Mouse (Mus musculus) telencephalon, adult 2 months (tissue): ENCODE results near the gene Snx19.
A peak's percentile ranks its signal among the peaks of the same experiment; 100 is the strongest.

Experiments
- DNase-seq: peaks from one replicate; pipeline ENCODE4 v3.0.0-alpha.2; 2011; ENCODE audit warnings: low read depth, low spot score

The Snx19 gene

DNA sequence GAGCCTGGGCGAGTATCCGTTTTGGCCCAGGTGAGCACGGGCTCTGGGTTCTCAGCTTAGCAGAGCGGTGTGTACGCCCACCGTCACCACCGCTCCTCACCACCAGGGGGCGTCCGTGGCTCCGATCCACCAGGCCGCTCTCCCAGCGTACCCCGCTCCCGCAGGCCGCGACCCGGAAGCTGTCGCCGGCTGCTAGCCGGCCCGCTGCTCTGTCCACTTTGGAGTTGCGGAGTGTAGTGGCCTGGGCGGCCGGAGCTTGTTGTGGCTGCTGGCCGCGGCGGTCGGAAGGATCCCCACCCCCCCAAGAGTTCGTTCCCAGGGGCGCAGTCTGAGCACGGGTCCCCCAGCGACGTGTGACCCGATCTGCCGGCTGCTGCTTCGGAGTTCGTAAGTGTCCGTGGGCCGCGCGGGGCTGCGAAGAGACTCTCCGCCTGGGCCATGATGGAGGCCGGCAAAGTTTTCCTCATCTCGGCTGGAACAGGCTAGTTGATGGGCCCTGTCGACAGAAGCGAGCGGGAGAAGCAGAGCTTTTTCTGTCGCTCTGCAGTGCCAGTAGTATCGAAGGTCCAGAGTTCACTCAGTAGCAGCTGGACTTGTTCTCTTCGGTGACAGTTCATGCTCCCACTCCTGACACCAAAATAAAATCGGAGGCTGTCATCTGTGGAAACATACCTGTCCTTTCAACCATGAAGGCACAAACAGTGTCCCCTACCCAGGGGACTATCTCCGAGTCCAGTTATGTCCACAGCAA is at the start of gene Snx19:
Gene Snx19 (plus strand): TSS at position 227 of the 751 bp plus-strand sequence.
- DNase-seq, result peak; percentile 62

DNA sequence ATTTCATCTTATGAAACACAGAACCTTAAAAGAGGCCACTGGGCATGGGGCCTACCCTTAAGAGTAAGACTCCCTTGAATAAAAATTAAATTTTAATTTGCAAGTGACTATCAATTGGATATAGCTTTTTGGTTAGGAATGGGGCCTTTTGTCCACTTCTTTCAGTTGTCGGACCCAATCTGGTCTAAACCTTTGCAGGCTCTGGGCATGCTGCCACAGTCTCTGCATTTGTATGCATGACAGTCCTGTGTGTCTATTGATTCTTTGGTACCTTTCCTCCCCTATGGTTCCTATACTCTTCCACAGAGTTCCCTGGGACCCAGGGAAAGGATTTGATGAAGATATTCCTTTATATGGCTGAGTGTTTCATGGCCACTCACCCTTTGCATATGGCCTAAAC is 26.1 kb upstream of the Snx19 start:
- no peak for DNase-seq

DNA sequence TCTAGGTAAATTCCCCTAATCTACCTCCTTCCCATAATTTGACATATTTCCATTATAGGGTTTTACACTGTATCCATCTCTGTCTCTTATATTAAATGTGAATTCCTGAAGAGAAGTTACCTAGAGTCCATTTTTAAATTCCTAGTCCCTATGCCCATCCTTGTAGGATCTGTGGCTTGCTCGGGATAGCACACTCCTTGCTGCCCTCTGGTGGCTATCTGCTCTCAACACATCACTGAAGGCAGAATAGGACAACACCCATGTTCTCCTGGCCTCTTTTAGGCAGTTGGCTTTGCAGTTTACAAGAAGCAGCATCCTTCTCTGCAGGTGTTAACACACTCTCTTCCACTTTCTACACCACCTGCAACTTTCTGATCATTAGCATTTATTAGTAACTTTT is 4.0 kb upstream of the Snx19 start:
- DNase-seq, result peak; percentile 21

DNA sequence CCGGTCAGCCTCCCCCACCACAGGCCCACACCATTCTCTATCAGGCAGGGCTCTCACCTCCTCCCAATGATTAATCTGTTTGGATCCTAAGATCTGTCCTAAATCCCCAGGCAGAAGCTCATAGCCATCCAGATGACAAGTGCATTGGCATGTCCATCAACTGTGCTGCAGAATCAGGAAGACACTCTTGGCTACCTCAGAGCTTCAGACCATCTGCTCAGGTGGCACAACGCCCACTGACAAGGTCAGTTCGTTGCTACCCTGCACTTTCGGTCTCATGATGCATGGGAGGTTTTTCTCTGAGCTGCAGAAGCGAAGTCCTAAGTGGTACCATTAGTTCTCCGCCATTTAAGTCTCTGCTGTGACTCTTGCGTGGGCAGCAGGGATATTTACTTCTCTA is 1.7 kb upstream of the Snx19 start:
- no peak for DNase-seq

DNA sequence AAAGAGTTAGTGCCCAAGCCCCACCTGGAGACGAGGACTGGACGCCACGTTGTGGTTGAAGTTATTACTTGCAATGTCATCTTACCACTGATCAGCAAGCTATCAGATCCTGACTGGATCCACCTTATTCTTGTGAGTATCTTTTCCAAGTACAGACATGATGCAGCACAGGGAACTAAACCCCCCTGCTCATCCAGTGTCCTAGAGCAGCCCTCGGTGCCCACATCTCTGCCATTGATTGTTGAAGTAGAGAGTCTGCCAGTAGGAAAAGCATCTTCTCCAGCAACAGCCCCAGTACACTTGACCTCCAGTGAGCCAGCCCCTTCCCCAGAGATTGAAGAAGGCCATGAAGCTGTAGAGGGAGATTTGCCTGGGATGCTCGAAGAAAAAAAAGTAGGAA is 1.3 kb downstream of the Snx19 start:
- no peak for DNase-seq

DNA sequence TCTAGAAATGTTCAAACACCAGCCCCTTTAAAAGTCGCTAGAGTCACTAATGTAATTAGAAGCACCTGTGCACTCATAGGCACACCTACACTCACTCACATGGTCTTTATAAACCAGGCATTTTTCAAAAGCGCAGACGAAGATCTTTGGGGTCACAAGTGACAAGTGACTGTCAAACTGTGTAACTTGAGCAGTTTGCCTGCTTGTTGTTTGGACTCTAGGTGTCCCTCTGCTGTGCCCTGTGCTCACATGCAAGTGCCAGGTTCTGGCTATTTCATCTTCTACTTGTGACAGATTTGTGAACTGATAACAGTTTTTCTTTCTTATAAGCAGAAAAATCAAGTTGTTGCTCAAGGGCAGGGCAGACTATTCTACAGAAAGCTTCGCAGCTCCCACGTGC is 3.5 kb downstream of the Snx19 start:
- DNase-seq, result no peak

DNA sequence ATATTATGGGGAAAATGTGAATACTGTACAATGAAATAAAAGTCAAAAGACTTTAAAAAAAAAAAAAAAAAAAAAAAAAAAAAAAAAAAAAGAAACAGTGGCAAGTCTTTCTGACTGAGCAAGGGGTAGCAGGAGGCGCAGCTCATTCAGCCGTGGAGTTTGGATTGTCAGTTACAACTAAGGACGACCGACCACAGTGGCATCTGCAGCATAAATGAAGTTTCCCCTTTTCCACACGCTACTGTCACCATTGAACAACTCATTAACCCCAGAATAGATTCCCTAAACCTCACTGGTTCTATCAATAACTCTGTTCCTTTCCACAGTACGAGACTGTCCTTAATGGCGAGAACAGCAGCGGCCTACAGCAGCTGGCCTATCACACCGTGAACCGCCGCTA is 5.0 kb downstream of the Snx19 start:
- no peak for DNase-seq

DNA sequence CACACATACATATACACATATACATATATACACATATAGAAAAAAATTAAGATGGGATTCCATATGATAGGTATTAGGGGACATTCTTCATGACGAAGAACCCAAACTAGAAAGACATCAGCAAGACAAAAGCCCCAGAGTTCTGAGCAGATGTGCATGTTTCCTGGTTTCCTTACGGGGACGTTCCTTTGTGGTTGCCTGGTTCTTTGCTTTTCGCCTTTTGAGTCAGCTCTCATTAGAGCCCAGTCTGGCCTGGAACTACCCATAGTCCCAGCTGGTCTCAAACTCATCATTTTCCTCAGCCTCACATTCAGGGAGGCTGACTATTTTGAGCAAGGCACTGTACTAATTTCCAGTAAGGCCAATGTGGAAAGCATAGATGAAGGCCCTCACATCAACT is 7.0 kb downstream of the Snx19 start:
- DNase-seq, result no peak

DNA sequence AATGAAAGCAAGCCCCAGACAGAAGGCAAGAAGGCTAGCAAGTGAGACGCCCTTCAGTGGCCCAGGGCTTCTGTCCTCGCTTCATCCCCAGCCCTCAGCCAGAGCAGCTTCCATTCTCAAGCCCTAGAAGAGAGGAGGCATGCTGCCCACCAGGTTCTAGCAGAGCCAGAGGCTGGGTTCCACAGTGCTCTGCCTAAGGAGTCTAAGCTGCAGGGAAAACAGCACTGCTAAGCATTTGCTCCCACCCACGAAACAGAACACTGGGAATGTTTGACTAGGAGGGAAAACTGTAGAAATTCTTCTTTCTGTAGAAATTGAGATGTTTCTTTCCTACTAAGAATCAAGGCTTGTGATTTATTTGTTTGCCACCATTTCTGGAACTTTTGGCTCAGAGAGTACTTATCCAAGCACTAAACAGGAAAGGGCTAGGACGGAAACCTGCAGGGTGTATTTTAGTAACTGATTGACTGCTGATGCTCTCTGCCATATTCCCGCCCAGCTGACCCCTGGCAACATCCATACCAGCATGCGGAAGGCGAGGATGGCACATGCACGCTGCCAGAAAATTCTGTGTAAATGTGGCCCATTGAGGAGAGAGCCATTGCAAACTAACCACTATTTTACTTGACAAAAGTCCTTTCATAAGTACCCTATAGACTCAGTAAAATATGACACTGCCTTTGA is 9.1 kb downstream of the Snx19 start:
- DNase-seq, result no peak

DNA sequence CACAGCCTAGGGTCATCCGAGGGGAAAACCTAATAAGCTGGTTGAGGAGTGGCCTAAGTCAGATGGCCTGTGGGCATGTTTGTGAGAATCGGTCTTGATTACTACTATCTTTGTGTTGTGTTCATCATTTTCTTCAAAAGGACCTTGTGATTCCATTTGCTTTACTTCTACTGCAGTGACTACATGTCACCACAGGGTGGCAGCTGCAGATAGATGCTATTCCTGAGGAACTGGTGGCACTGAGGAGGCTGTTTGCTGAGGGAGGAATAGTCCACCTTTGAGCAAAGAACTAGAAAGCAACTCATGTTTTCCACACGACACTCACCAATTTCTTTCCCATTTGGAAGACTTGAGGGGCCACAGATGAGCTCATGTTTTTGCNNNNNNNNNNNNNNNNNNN is 11.6 kb downstream of the Snx19 start:
- DNase-seq, result no peak

DNA sequence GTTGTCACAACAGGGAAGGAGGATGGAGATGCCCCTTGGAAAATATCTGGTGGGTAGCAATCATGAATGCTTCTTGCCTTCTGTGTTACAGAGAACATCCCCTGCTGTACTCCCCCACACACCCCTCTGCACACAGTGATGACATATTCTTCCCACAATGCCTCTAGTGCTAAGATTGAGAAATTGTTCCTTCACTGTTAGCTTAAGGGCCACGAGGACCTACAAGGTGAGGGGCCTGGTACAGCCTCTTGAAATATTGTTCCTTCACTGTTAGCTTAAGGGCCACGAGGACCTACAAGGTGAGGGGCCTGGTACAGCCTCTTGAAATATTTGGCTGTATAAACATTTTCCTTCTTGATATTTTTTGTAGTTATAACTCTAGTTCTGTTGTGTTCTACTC is 14.9 kb downstream of the Snx19 start:
- DNase-seq, result no peak

DNA sequence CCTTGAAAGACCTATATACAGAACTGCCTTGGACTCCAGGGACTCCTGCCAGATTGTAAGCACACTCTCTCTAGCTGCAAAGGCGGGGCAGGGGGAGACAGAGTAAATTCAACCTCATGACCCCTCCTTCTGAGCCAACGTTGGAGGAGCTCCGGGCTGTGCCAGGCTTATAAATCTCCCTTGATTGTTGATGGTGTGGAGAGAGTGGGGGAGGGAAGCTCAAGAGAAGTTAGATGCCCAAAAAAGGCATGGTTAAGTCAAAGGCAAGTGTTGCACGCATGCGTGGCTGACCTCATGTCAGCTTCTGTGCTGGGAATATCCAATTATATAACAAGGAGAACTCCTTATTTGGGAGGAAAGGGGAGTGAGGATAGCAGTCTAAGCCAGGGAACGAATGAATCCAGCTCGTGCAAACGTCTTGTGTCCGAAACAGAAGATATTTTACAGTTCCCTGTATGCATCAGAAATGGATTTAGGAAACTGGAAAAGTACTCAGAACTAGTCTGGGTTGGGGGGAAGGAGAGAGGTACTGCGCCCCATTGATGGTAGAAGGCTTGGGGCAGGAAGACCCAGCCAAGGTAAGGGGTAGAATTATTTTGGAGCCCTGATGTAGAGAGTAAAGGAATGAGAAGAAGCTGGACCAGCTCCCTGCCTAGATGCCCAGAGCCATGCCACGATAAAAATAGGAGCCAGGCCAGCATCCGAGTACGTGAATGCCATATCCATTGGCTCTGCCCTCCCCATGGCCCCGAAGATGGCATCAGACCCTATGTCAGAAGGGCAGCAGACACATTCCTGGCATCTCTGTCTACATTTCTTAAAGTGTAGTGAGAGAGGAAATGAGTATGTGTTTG is 18.6 kb downstream of the Snx19 start:
- no peak for DNase-seq

DNA sequence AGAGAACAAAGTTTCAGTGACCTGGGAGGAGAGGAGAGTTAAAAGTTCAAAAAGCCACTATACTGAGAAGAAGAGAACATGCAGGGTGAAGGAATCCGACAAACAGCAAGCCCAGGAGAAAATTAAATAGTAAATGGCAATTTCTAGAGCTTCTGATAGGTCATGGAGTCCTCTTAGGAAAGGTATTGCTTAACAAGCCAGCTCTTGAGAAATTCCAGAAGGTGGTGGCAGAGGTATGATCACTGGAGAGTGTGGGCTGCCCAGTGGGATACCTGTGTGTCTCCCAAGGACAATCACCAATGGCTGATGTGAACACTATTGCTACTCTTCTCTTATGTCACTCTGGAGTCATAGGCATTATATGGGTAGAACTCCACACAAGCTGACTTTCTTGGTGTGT is 19.2 kb downstream of the Snx19 start:
- DNase-seq, result no peak

DNA sequence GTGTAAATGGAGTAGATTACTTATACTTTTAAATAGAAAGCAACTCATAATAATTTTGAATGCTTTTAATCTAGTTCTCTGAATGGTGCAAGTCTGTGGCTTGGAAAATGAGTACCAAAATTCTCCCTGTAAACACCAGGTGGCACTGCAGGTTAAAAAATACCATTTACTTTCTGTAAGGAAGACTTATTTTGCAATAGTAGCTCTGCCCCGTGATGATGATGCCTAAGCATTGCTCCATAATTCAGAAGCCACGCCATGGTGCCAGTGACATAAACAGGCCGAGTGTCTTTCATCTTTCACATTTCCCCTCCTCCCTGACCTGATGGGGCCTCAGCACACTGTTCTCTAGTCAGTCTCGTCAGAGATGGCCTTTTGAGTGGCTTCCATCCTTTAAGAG is 21.6 kb downstream of the Snx19 start:
- DNase-seq, result peak; percentile 42

DNA sequence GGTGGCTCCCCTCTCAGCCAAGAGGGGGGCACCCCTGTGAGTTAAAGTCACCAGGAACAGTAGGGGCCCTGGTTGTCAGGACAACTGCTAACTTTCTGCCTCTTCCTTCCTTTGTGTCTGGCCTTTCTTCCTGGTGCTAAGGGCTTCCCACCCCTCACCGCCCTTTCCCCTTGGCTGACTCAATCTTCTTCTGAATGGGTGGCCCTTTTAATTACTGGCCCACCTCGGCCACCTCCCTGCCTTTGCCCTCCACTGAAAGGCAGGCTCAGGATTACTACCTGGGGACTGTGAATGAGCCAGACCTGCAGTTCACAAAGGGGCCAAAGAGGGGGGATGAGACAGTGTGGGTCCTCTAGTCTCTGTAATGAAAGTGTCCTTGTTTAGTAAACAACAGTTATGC is 23.0 kb downstream of the Snx19 start:
- DNase-seq, result no peak

DNA sequence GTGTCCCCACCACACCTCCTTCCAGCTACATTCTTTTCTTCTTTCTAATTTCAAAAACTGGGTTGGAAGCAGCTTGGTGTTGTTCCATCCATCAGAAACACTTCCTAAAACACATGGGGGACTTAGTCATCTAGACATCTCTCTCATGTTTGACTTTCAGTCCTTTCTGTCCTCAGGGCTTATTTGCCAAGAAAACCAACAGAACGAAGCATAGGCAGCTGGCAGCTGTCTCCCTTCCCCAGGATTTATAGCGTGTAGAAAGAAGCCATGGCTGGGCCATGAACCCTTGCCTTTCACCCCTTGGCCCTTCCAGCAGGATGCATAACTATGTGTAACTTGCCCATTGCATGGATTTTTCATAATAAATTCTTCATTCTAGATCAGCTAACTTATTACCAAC is 23.9 kb downstream of the Snx19 start:
- no peak for DNase-seq

DNA sequence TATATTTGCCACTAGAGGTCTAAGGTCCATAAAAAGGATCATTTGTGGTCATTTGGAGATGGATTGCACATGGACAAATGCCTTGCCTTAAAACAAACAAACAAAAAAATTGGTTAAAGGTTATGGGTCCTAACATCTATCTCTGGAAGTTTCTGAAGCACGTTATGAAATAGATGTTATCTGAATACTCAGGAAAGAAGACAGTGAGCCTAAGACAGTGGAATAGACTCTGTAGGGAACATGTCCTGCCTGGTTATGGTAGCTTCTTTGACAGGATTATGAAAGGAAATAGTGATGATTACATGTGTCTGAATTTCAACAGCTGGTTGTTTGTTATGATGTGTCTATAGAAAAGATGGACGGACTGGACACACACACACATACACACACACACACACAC is 27.6 kb downstream of the Snx19 start:
- DNase-seq, result no peak

DNA sequence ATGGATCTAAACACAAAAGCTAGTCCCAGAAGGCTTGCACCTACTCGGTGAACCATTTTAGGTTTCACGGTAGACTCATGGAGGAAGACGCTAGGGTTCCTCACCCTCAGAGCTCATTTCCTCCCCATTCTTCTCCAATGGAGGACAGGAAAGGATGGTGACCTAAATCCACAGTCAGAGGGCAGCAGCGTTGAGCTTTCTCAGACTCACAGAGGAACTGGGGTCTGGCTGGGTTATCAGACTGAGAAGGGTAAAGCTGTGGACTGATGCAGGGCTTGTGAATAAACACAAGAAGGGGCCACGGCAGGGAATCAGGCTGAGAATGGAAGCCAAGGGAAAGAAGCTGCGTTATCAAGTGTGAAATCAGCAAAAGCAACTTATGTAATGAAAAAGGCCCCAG is 29.3 kb downstream of the Snx19 start:
- DNase-seq, result no peak

DNA sequence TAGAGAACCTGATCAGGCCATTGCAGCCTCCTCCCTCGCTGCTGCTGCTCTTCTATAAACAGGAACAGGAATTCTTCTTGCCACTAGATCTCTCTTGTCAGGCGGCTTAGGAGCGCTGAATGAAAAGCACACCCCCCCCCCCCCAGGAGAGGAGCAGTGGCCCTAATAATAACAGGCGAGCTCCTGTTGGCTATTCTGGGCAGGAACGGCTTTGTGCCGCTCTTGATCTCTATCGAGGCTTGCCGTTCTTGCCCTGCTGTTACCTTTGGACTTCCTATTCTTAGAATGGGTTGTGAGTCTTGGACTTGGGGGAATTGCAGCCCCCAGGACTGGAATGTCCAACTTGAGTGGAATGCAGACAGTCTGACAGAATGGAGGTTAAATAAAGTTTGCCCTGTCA is 33.6 kb downstream of the Snx19 start:
- DNase-seq, result no peak

DNA sequence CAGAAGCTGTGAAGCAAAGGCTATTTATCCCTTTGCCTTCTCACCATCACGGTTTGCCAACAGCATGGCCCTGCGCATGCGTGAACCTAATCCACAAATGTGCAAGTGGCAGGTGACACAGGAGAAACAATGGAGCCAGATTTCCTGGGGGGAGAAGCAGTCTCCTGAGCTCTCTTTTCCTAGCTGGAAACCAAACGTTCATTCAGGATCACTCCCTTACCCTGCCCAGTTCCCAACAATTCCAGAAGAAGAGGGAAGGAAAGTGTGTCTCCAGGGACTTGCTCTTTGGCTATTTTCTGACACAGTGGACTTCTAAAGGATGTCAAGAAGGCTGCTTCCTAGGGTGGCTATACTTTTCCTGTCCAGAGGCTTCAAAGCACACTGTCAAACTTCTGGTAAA is 37.8 kb downstream of the Snx19 start:
- no peak for DNase-seq

DNA sequence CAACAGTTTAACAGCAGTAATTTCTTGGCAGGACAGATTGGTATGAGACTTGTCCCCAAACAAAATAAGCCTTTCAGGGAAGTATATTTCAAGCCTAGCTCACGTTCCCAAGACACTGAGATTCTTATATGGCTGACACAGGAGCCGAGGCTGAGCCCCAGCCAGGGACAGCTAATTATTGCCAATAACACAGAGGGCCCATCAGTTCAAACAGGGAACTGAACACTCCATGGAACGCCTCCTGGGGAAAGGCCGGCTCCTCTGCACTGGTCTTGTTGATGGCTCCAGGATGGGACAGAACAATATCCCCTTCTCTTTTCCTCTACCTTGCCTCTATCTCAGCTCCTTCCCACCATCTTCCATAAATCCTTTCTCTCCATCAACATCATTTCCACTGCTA is 53.1 kb downstream of the Snx19 start:
- DNase-seq, result no peak

DNA sequence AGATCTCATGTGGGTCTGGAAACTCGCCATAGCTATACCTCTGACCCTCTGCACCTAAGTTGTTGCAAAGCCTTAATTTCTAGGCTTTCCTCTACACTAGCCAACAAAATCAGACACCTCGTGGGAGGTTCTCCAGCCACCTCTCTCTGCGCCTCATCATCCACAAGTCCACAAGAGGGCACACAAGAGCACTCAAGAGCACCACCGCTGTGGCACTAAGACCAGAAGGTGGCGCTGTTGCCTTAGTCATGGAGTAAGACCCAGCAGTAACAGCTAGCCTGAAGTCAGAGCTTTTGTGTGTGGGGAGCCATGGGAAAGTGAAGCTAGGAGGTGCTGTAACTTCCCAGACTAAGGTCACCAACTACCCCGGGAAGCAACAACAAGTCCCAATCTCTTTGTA is 53.6 kb downstream of the Snx19 start:
- peak; percentile 90 for DNase-seq

DNA sequence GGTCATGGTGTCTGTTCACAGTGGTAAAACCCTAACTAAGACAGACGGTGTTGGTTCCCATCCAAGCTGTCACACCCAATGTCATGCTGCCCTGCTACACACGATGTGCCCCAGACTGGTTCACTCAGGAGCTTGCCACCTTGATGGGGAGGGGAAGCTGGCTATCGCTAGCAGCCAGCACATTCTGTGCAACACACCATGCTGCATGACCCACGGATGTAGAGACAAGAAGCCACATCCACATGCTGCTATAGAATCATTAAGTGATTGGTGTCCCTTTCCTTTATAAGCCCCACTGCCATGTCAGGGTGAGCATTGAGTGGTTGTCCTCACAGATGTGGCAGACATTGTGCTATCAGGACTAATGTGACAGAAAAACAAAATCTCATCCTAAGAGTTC is 55.2 kb downstream of the Snx19 start:
- DNase-seq, result no peak
